Mouse (Mus musculus) midbrain, embryonic 14.5 days (tissue): Measurements from ENCODE around the gene Ankrd60. TPM values are rescaled to one million over a fixed set of nuclear protein-coding genes. Genes with fewer than 3 reads are reported as not detected.

Experiments
- ATAC-seq: fragments of 200-750 bp; cut with Nextera tagmentation; 2 replicates; pipeline ENCODE4 v1.8.0; 2017; ENCODE audit warnings: moderate number of reproducible peaks, moderate library complexity; ENCODE audit not compliant: low FRiP score, low TSS enrichment
- DNase-seq: peaks from one replicate; pipeline ENCODE4 v3.0.0-alpha.2; 2015
- H3K27ac ChIP-seq: fragments of 300-500 bp; sonication (generic); replicated peaks from 2 replicates; pipeline ENCODE4 v1.5.1; 2014; ENCODE audit warnings: mild to moderate bottlenecking, low read depth, low read length, moderate library complexity
- H3K27me3 ChIP-seq: fragments of 300-500 bp; sonication (generic); 2 replicates; pipeline ENCODE4 v1.6.1; 2014; ENCODE audit warnings: low read length, control low read depth, mixed read lengths; ENCODE audit not compliant: control insufficient read depth, insufficient read depth
- H3K36me3 ChIP-seq: fragments of 300-500 bp; sonication (generic); 2 replicates; pipeline ENCODE4 v1.6.1; 2014; ENCODE audit warnings: low read length, control low read depth; ENCODE audit not compliant: control insufficient read depth, insufficient read depth
- H3K4me1 ChIP-seq: fragments of 300-500 bp; sonication (generic); 2 replicates; pipeline ENCODE4 v1.6.1; 2014; ENCODE audit warnings: mild to moderate bottlenecking, antibody characterized with exemption, low read length, control low read depth; ENCODE audit not compliant: control insufficient read depth, insufficient read depth
- H3K4me2 ChIP-seq: fragments of 300-500 bp; sonication (generic); 2 replicates; pipeline ENCODE4 v1.6.1; 2014; ENCODE audit warnings: mild to moderate bottlenecking, low read length, moderate library complexity
- H3K4me3 ChIP-seq: fragments of 300-500 bp; sonication (generic); replicated peaks from 2 replicates; pipeline ENCODE4 v1.5.1; 2014; ENCODE audit warnings: low read depth, low read length
- H3K9ac ChIP-seq: fragments of 300-500 bp; sonication (generic); replicated peaks from 2 replicates; pipeline ENCODE4 v1.6.1; 2014; ENCODE audit warnings: mild to moderate bottlenecking, low read length, moderate library complexity
- H3K9me3 ChIP-seq: fragments of 300-500 bp; sonication (generic); 2 replicates; pipeline ENCODE4 v1.6.1; 2016; ENCODE audit warnings: low read length, control low read depth, mixed read lengths; ENCODE audit not compliant: control insufficient read depth
- WGBS: fragments of 180-500 bp; shearing (Covaris S2); extraction: QIAGEN DNeasy Blood & Tissue Kit; methylation state at CpG from one replicate; pipeline ENCODE4 v1.1.7; 2014; 5-methylcytosine and 5-hydroxymethylcytosine counted together
- polyA plus RNA-seq: library from polyadenylated mRNA; unstranded; fragments of >200 nt; fragmentation: Nextera tagmentation; extraction: Ambion mirVana; gene quantifications from 2 replicates; pipeline ENCODE4 v1.2.1, GENCODE M21; 2014

Ankrd60 gene
- polyA plus RNA-seq, 1 experiment from 2014 or later = not detected

DNA sequence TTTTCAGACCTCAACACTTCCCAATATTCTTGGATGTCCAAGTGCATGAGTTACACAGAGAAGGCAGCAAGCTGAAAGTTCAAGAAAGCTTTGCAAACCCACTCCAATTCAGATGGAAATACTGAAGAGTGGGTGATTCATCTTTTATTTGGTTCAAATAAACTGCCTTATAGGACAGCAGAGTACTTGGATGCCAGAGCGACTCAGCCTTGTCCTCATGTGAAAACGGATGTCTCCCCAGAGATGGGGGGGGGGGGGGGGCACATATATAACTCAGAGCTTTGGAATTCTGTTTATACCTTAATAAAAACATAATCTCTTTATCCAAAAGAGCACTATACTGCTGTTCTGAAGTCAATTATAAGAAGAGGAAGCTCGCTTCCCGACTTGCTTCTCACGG lies 9.2 kb upstream of the Ankrd60 start:
- Histone ChIP-seq H3K4me1 (peaks cover 8% of the 10 kb centered on the region; the same call in 1 of the 2 replicates), H3K9ac (no peak overlapping the region), H3K36me3 (no peaks in the 10 kb centered on the region), H3K27me3 (peaks cover 20% of the 10 kb centered on the region), H3K4me2 (no peak overlapping the region), H3K27ac (no peak overlapping the region), H3K4me3 (no peak overlapping the region), H3K9me3 (0 out of 2 replicates have a peak, but pooled peaks cover 5% of the 10 kb centered on the region)
- WGBS = 84% methylated on average over 5 of the region's 5 CpGs
- DNase-seq = no peak
- ATAC-seq = no peak

DNA sequence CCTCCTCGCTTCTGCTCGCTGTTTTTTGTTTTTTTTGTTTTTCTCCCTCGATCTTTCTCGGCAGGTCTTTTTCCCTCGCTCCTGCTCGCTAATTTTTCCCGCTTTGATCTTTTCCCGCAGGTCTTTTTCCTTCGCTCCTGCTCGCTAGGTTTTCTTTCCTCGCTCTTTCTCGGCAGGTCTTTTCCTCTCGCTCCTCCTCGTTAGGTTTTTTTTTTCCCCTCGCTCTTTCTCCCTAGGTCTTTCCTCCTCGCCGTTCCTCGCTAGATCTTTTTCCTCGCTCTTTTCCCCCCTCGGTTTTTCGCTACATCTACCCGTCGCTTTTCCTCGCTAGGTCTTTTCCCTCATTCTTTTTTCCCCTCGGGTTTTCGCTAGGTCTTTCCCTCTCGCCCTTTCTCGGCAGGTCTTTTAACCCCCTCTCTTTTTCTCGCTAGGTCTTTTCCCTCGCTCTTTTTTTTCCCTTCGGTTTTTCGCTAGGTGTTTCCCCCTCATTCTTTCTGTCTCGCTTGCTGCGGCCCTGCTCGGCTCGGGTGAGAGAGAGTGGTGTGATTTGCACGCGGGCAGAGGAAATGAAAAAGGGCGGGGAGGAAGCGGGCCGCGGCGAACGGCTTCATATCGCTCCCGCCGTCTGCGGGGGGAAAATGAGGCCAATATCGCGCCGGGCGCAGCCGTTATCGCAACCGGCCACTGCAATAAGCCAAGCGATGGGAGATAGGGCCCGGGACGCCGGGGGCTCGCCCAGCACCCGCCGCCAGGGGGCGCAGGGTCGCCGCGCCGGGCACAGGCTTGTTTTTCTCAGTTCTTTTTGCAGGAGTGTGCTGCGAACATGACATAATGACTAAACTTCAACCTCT lies 8.2 kb upstream of the Ankrd60 start:
- no peak overlapping the region for H3K27ac ChIP-seq
- peak; percentile 51; the same call in 1 of the 2 replicates for ATAC-seq
- peaks cover 8% of the 10 kb centered on the region; the same call in 1 of the 2 replicates for H3K4me1 ChIP-seq
- no peaks in the 10 kb centered on the region for H3K36me3 ChIP-seq
- WGBS = under 1% methylated on average over 68 of the region's 68 CpGs
- peak overlapping the region; percentile 46; the same call in 1 of the 2 replicates for H3K9ac ChIP-seq
- H3K9me3 ChIP-seq = 0 out of 2 replicates have a peak, but pooled peaks cover 5% of the 10 kb centered on the region
- peaks cover 20% of the 10 kb centered on the region for H3K27me3 ChIP-seq
- peak overlapping the region; percentile 43 for H3K4me3 ChIP-seq
- peak overlapping the region; percentile 78 for H3K4me2 ChIP-seq
- DNase-seq = peak; percentile 83

DNA sequence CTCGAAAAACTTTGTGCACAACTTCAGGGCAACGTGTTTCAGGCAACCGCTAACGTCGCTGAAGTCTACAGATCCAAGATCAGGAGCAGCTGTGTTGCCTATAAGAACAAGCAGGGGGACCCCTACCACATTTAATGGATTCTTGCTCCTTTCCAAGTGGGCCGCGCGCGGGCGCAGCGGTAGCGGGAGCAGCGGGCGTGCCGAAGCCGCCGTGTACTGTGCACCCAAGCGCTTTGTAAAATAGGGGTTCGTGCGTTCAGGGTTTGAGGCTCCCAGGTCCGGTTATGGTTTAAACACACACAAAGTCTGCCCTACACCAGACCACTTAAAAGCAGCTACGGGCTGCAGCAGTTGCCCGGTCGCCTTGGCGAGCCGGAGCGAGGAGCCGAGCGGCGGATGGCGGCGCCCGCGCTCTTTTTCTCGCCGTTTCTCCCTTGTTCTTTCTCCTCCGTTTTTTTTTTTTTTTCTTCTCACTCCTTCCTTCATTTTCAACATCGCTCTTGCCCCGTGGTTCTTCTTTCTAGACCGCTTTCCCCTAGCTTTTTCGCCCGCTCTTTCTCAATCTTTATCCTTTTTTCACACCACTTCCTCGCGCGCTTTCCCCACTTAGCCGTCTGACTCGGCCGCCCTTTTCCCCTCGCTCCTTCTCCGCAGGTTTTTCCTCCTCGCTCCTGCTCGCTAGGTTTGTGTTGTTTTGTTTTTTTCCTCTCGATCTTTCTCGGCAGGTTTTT lies 7.4 kb upstream of the Ankrd60 start:
- Histone ChIP-seq H3K27me3 (peaks cover 20% of the 10 kb centered on the region), H3K27ac (0 out of 2 replicates have a peak overlapping the region, but pooled peaks have one; percentile 32), H3K9ac (peak overlapping the region; percentile 46), H3K4me3 (peak overlapping the region; percentile 43), H3K36me3 (no peaks in the 10 kb centered on the region), H3K4me2 (peak overlapping the region; percentile 78), H3K4me1 (peaks cover 8% of the 10 kb centered on the region; the same call in 1 of the 2 replicates), H3K9me3 (0 out of 2 replicates have a peak, but pooled peaks cover 5% of the 10 kb centered on the region)
- peak; percentile 93 for DNase-seq
- ATAC-seq = peak; percentile 82
- under 1% methylated on average over 54 of the region's 54 CpGs for WGBS

DNA sequence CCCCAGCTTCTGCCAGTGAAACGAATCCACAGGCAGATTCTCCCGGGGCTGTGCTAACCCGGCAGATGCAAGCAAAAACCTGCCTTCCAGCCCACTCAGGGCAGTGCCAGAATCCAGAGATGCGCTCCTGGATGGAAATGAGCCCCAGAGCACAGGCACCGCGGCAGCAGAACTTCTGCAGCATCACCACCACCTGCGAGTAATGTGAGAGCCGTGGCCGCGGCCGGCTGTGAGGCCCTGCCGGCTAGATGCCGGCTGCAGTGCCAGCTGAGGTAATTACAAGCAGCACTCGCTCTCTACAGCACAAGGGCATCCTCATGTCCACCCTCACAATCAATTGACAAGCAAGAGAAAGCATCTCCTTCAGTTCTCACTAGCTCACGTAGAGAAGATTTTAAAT lies 6.2 kb upstream of the Ankrd60 start:
- no peaks in the 10 kb centered on the region for H3K36me3 ChIP-seq
- DNase-seq = no peak
- H3K4me2 ChIP-seq = no peak overlapping the region
- H3K4me3 ChIP-seq = no peak overlapping the region
- no peak overlapping the region for H3K9ac ChIP-seq
- H3K9me3 ChIP-seq = 0 out of 2 replicates have a peak, but pooled peaks cover 5% of the 10 kb centered on the region
- H3K4me1 ChIP-seq = peaks cover 8% of the 10 kb centered on the region; the same call in 1 of the 2 replicates
- 49% methylated on average over 15 of the region's 15 CpGs for WGBS
- H3K27me3 ChIP-seq = peaks cover 25% of the 10 kb centered on the region
- no peak for ATAC-seq
- H3K27ac ChIP-seq = no peak overlapping the region

DNA sequence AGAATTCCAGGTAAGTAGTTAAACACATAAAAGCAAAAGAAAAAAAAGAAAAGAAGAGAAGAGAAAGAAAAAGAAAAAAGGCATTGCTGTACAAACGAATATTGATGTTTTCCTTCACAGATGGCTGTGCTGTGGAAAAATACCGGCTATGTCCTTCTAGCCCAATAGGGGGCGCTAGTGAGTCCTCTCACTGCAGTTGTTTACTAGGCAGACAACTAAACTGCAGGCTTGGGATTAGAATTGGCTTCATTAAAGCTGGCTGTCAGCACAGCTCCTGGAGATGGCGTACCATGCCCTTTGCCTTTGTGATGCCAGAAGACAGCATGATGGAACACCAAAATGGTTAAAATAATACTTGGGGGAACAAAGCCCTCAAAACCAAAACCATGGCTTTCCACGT lies 5.3 kb upstream of the Ankrd60 start:
- Histone ChIP-seq H3K4me2 (no peak overlapping the region), H3K27ac (no peak overlapping the region), H3K36me3 (no peaks in the 10 kb centered on the region), H3K4me3 (no peak overlapping the region), H3K27me3 (peaks cover 28% of the 10 kb centered on the region), H3K4me1 (peaks cover 8% of the 10 kb centered on the region; the same call in 1 of the 2 replicates), H3K9me3 (0 out of 2 replicates have a peak, but pooled peaks cover 5% of the 10 kb centered on the region), H3K9ac (no peak overlapping the region)
- ATAC-seq (no peak), DNase-seq (peak; percentile 60)
- 36% methylated on average over 5 of the region's 5 CpGs for WGBS

DNA sequence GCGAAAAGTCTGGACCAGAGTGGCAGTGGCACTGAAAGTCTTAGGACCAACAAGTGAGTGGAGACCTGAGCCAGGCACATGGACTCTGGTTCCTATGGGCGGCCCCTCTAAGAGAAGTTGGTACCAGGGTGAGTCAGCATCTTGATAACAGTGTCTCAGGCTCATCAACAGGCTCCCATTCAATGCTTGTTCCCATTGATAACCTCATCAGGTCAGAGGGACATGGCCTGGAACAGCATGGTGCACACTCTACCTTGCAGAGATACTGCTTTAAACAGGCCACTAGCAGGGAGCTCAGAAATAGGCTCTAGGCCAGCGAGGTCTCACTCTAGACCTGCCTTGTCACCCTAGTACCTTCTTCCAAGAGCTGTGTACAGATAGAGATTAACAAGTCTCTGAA lies 4.7 kb upstream of the Ankrd60 start:
- no peak for ATAC-seq
- WGBS = 97% methylated on average over 3 of the region's 3 CpGs

DNA sequence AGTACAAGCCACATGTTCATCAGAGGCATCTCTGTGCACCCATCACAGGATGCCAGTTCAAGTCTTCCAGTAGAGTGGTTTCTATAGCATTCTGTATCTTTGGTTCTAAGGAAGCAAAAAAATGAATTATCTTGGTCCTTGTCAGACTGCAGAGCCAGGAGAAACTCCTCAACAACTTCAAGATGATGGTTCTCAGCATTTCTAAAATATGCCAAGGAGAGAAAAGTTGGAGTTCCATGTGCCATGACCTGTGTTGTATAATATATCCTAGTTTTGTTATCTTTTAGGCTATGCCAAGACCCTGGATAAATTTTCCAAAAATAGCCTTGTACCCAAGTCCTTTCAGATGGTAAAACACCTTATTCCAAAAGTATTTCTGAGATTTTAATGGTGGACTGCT lies 2.9 kb upstream of the Ankrd60 start:
- Histone ChIP-seq H3K4me3 (no peak overlapping the region), H3K9ac (no peak overlapping the region), H3K4me1 (peaks cover 9% of the 10 kb centered on the region; the same call in 1 of the 2 replicates), H3K36me3 (no peaks in the 10 kb centered on the region), H3K27ac (no peak overlapping the region), H3K27me3 (peaks cover 23% of the 10 kb centered on the region), H3K9me3 (no peaks in the 10 kb centered on the region), H3K4me2 (no peak overlapping the region)
- DNase-seq (peak; percentile 72), ATAC-seq (no peak)

More for the DNA sequence above, 4.7 kb upstream of the Ankrd60 start:
- Histone ChIP-seq H3K4me2 (no peak overlapping the region), H3K27ac (no peak overlapping the region), H3K9me3 (0 out of 2 replicates have a peak, but pooled peaks cover 5% of the 10 kb centered on the region), H3K4me1 (peaks cover 13% of the 10 kb centered on the region; the same call in 1 of the 2 replicates), H3K4me3 (no peak overlapping the region), H3K9ac (no peak overlapping the region), H3K27me3 (peaks cover 29% of the 10 kb centered on the region), H3K36me3 (no peaks in the 10 kb centered on the region)
- no peak for DNase-seq

DNA sequence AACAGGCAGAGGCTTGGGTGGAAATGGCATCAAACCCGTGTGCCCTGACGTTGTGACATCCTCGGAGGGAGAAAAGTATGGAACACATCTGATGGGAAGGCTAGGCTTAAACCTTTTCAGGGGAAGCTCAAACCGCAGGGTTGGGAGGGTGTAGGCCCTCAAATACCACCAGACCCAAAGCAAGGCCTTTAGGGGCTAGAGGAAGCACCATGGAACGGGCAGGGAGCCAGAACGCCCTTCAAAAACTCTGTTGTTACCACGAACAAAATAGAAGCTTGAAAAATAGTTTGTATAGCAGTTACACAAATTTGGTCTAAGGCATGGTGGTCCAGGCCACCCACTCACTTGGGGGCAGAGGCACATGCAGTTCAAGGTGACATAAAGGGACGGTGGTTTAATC lies 430 bp upstream of the Ankrd60 start:
- Histone ChIP-seq H3K27me3 (peaks cover 10% of the 10 kb centered on the region; the same call in 1 of the 2 replicates), H3K27ac (no peak overlapping the region), H3K9ac (peak overlapping the region; percentile 48; the same call in 1 of the 2 replicates), H3K4me3 (peak overlapping the region; percentile 41; the same call in 1 of the 2 replicates), H3K9me3 (no peaks in the 10 kb centered on the region), H3K4me2 (peak overlapping the region; percentile 82), H3K4me1 (peaks cover 8% of the 10 kb centered on the region; the same call in 1 of the 2 replicates), H3K36me3 (no peaks in the 10 kb centered on the region)
- ATAC-seq (no peak), DNase-seq (no peak)
- 24% methylated on average over 8 of the region's 8 CpGs for WGBS
